Mouse (Mus musculus): ENCODE measurements around the gene Gsx2. TPM values are rescaled to one million over a fixed set of nuclear protein-coding genes. Genes with fewer than 3 reads are reported as not detected.

Gene Gsx2
- polyA plus RNA-seq, 1 experiment, result not detected

- no peak overlapping the region for H3K4me3 ChIP-seq (ENCODE audit: low read depth, low read length)
- no peaks in the 10 kb centered on the region for H3K4me1 ChIP-seq (ENCODE audit: control insufficient read depth, insufficient read depth, insufficient read length, low read length)
- no peak for TF ChIP-seq POLR2A (IDR thresholded peaks at IDR 0.05; ENCODE audit: low read depth, low read length)
- no peak for TF ChIP-seq CTCF (IDR thresholded peaks at IDR 0.05; ENCODE audit: extremely low read depth, insufficient read length, insufficient replicate concordance, low read depth, low read length)
- 3% methylated on average over 19 of the region's 19 CpGs for WGBS
- peaks cover 82% of the 10 kb centered on the region for H3K27me3 ChIP-seq (ENCODE audit: control insufficient read depth, insufficient read depth, low read length)
- H3K36me3 ChIP-seq (ENCODE audit: control insufficient read depth, insufficient read depth, low read length), result no peaks in the 10 kb centered on the region
- no peak overlapping the region for H3K27ac ChIP-seq (ENCODE audit: insufficient read depth, low read depth, low read length)
These were observed 1.6 kb downstream of the Gsx2 start for GRCm38 (mm10) chr5:75077051-75077380.

GRCm38 (mm10) chr5:75079564-75079963 is 4.2 kb downstream of the Gsx2 start:
- TF ChIP-seq POLR2A (IDR thresholded peaks at IDR 0.05; ENCODE audit: low read depth, low read length) (no peak), CTCF (IDR thresholded peaks at IDR 0.05; ENCODE audit: extremely low read depth, insufficient read length, insufficient replicate concordance, low read depth, low read length) (no peak)
- Histone ChIP-seq H3K4me1 (ENCODE audit: control insufficient read depth, insufficient read depth, insufficient read length, low read length) (no peaks in the 10 kb centered on the region), H3K4me3 (ENCODE audit: low read depth, low read length) (no peak overlapping the region), H3K36me3 (ENCODE audit: control insufficient read depth, insufficient read depth, low read length) (no peaks in the 10 kb centered on the region), H3K27me3 (ENCODE audit: control insufficient read depth, insufficient read depth, low read length) (peaks cover 79% of the 10 kb centered on the region), H3K27ac (ENCODE audit: insufficient read depth, low read depth, low read length) (no peak overlapping the region)
- 2% methylated on average over 7 of the region's 7 CpGs for WGBS

GRCm38 (mm10) chr5:75082439-75082838 is 7.0 kb downstream of the Gsx2 start:
- TF ChIP-seq CTCF (IDR thresholded peaks at IDR 0.05; ENCODE audit: extremely low read depth, insufficient read length, insufficient replicate concordance, low read depth, low read length), result no peak
- no peak for TF ChIP-seq POLR2A (IDR thresholded peaks at IDR 0.05; ENCODE audit: low read depth, low read length)
- Histone ChIP-seq H3K27me3 (ENCODE audit: control insufficient read depth, insufficient read depth, low read length) (peaks cover 76% of the 10 kb centered on the region), H3K36me3 (ENCODE audit: control insufficient read depth, insufficient read depth, low read length) (no peaks in the 10 kb centered on the region), H3K4me1 (ENCODE audit: control insufficient read depth, insufficient read depth, insufficient read length, low read length) (no peaks in the 10 kb centered on the region), H3K27ac (ENCODE audit: insufficient read depth, low read depth, low read length) (no peak overlapping the region), H3K4me3 (ENCODE audit: low read depth, low read length) (no peak overlapping the region)
- WGBS, result 20% methylated on average over 6 of the region's 6 CpGs

GRCm38 (mm10) chr5:75083061-75083460 is 7.7 kb downstream of the Gsx2 start:
- Histone ChIP-seq H3K27ac (ENCODE audit: insufficient read depth, low read depth, low read length) (no peak overlapping the region), H3K4me1 (ENCODE audit: control insufficient read depth, insufficient read depth, insufficient read length, low read length) (no peaks in the 10 kb centered on the region), H3K4me3 (ENCODE audit: low read depth, low read length) (no peak overlapping the region), H3K36me3 (ENCODE audit: control insufficient read depth, insufficient read depth, low read length) (no peaks in the 10 kb centered on the region), H3K27me3 (ENCODE audit: control insufficient read depth, insufficient read depth, low read length) (peaks cover 72% of the 10 kb centered on the region)
- 4% methylated on average over 14 of the region's 14 CpGs for WGBS
- no peak for TF ChIP-seq POLR2A (IDR thresholded peaks at IDR 0.05; ENCODE audit: low read depth, low read length)
- TF ChIP-seq CTCF (IDR thresholded peaks at IDR 0.05; ENCODE audit: extremely low read depth, insufficient read length, insufficient replicate concordance, low read depth, low read length), result no peak

GRCm38 (mm10) chr5:75083591-75084392 is 8.4 kb downstream of the Gsx2 start:
- H3K4me1 ChIP-seq (ENCODE audit: control insufficient read depth, insufficient read depth, insufficient read length, low read length), result no peaks in the 10 kb centered on the region
- WGBS, result 3% methylated on average over 27 of the region's 27 CpGs
- no peak overlapping the region for H3K27ac ChIP-seq (ENCODE audit: insufficient read depth, low read depth, low read length)
- H3K36me3 ChIP-seq (ENCODE audit: control insufficient read depth, insufficient read depth, low read length), result no peaks in the 10 kb centered on the region
- peaks cover 67% of the 10 kb centered on the region for H3K27me3 ChIP-seq (ENCODE audit: control insufficient read depth, insufficient read depth, low read length)
- TF ChIP-seq CTCF (IDR thresholded peaks at IDR 0.05; ENCODE audit: extremely low read depth, insufficient read length, insufficient replicate concordance, low read depth, low read length) (no peak), POLR2A (IDR thresholded peaks at IDR 0.05; ENCODE audit: low read depth, low read length) (no peak)
- H3K4me3 ChIP-seq (ENCODE audit: low read depth, low read length), result no peak overlapping the region

GRCm38 (mm10) chr5:75084393-75084870 is 9.0 kb downstream of the Gsx2 start:
- 6% methylated on average over 8 of the region's 8 CpGs for WGBS
- H3K27me3 ChIP-seq (ENCODE audit: control insufficient read depth, insufficient read depth, low read length), result peaks cover 61% of the 10 kb centered on the region
- H3K27ac ChIP-seq (ENCODE audit: insufficient read depth, low read depth, low read length), result no peak overlapping the region
- no peak overlapping the region for H3K4me3 ChIP-seq (ENCODE audit: low read depth, low read length)
- H3K4me1 ChIP-seq (ENCODE audit: control insufficient read depth, insufficient read depth, insufficient read length, low read length), result no peaks in the 10 kb centered on the region
- no peaks in the 10 kb centered on the region for H3K36me3 ChIP-seq (ENCODE audit: control insufficient read depth, insufficient read depth, low read length)
- TF ChIP-seq POLR2A (IDR thresholded peaks at IDR 0.05; ENCODE audit: low read depth, low read length) (no peak), CTCF (IDR thresholded peaks at IDR 0.05; ENCODE audit: extremely low read depth, insufficient read length, insufficient replicate concordance, low read depth, low read length) (no peak)

GRCm38 (mm10) chr5:75084871-75085520 is 9.6 kb downstream of the Gsx2 start:
- no peaks in the 10 kb centered on the region for H3K4me1 ChIP-seq (ENCODE audit: control insufficient read depth, insufficient read depth, insufficient read length, low read length)
- 3% methylated on average over 25 of the region's 25 CpGs for WGBS
- no peak overlapping the region for H3K4me3 ChIP-seq (ENCODE audit: low read depth, low read length)
- peaks cover 57% of the 10 kb centered on the region for H3K27me3 ChIP-seq (ENCODE audit: control insufficient read depth, insufficient read depth, low read length)
- no peaks in the 10 kb centered on the region for H3K36me3 ChIP-seq (ENCODE audit: control insufficient read depth, insufficient read depth, low read length)
- H3K27ac ChIP-seq (ENCODE audit: insufficient read depth, low read depth, low read length), result no peak overlapping the region
- no peak for TF ChIP-seq CTCF (IDR thresholded peaks at IDR 0.05; ENCODE audit: extremely low read depth, insufficient read length, insufficient replicate concordance, low read depth, low read length)
- TF ChIP-seq POLR2A (IDR thresholded peaks at IDR 0.05; ENCODE audit: low read depth, low read length), result no peak
